Mouse (Mus musculus) adrenal gland, postnatal 4 days (tissue): ENCODE measurements around the gene Adam1a. TPM values are rescaled to one million over a fixed set of nuclear protein-coding genes. Genes with fewer than 3 reads are reported as not detected.
"Not testable (repeated sequence)": the region's sequence is repeated elsewhere in the genome, so short reads cannot be mapped to it uniquely, and the experiment has no call there.

ENCODE experiments used
- DNase-seq, 2 experiments: peaks; one replicate each; pipeline ENCODE4 v3.0.0; 2021 to 2022; ENCODE audit warnings: low spot score in 2 of 2, mixed read lengths in 2 of 2
- total RNA-seq, 2 experiments: library from RNA; stranded (reverse); gene quantifications; 2 replicates each; pipeline ENCODE4 v1.2.3; 2021

Gene Adam1a
- total RNA-seq, 2 experiments from 2014 or later, result 9.6 to 9.9 TPM

DNA sequence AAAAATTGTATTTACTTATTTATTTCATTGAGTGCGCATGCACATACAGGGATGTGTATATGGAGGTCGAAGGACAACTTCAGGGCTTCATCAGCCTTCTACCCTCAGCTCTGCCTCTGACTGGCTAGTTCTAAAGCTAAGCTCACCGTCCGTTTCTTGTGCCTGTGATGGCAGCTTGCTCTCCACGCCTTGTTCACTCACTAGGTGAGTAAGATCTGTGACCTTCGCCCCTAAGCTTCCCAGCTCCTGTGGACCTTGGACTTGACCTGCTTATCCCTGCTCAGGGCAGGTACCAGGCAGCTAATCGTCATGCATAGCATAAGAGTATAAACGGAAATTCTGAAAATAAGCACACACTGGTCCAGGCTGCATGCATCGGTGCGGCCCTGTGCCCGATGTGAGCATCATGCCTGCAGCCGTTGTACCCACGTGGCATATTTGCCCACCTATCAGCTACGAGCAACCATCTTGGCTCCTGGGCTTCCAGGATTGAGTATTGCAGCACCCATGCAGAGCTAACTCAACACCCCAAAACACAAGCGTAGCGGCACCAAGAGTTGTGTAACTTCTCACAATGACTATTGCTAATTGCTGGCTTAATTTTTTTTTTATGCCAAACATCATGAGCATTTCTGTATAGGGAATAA lies 20.9 kb upstream of the Adam1a start:
- DNase-seq, result no peak

DNA sequence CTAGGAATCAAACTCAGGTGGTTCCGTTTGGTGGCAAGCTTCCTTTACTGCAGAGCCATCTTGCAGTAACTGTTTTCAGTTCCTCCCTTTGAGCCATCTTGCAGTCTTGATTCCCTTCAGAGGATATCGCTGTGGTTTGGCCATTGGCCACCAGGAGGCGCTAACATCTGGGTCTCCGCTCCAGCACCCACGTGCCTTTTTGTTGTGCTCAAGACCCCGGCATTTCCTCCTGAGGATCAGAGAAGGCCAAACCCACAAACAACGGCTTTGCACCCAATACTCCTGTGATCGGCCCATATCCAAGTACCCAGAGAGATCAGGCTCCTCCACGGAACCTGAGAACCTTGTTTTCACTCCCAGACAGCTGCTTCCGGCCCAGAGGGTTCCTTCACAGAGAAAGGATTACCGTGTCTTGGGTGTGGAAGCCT lies 19.2 kb upstream of the Adam1a start:
- DNase-seq, result peak; percentile 80

DNA sequence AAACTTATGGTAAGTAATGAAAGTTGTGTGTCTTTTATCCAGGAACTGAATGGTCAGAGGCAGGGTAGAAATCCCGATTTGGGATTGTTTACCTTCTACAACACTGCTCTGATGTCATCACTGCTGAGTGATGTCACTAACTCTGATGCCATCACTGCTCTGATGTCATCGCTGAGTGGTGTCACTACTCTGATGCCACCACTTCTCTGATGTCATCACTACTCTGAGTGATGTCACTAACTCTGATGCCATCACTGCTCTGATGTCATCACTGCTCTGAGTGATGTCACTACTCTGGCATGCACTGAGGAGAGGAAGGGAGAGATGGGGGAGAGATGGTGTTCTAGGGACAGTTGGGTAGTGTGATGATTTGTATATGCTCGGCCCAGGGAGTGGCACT lies 17.2 kb upstream of the Adam1a start:
- DNase-seq, result no peak

DNA sequence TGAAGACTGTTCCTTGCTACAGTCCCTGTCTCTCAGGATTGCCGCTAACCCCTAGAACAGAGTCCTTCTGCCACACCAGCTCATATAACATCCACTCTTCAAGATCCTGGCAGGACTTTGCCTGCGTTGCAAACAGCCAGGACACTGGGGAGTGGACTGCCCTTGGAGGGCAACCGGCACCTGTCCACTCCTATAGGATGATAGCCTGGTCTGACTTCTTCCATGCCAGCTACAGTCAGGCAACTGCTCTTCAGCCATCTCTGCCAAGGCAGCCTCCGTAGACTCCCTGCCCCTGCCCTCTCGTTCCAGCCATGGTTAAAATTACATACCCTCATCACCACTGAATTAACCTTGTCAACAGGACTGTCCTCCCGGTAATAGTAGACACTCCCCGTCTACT lies 3.9 kb upstream of the Adam1a start:
- DNase-seq, result no peak

DNA sequence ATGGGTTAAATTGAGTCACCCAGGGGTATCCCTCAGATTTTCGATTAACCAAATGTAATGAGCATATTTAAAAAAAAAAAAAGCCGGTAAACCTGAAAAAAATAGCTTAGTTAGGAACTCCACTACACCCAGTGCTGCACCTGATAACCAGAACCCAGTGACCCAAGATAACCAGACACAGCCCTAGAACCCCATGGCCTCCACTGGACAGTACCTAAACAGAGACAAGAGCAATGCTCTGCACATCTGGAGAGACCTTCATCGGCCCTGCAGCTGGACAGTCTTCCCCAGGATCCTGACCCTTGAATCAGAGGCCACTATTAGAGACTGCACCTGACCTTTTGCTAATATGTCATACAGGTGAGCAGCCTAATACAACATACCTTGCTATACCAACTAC lies 1.8 kb upstream of the Adam1a start:
- DNase-seq, result no peak

DNA sequence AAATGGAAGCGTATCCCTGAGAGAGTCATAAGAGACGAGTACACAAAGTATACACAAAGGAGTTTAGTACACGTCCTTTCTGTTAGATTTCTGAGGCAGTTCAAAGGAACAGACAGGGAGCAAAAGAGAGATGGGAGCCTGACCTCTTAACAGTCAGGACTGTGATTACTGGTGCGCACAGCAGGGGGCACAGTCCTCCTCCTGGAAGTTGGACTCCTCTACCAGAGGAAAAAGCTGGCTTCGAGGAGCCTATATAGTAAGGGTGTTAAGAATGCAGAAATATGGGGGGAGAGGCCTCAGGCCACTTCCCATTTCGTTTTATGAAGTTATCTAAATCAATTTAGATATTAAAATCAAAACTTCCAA lies 1.2 kb upstream of the Adam1a start:
- no peak for DNase-seq

DNA sequence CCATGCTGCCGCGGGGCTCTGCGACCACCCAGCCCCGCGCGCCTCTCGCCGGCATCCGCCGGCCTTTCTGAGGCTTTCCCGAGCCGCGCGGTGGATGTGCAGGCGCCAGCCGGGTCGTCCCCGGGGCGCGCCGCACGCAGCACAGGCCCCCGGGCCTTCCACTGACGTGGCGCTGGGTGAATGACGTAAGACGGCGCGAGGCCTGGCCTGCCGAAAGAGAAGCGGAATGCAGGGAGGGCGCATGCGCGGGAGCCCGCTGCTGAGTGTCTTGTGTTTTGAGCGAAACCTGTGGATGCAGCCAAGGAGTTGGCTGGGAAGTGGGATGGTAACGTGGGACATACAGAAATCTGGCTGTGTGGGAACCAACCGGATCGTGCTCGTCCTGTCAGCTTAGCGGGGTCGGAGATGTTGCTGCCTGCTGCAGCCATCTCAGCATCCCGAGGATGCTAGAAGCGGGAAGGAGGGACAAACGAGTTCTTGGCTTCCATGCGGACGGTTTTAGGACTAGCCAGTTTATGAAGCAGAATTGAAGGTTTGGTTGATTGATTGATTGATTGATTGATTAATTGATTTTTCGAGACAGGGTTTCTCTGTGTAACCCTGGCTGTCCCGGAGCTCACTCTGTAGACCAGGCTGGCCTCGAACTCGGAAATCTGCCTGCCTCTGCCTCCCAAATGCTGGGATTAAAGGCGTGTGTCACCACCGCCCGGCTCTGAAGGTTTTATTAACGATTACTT lies 679 bp upstream of the Adam1a start, which contains the start of gene Mapkapk5:
Gene Mapkapk5, minus strand, starts transcription at position 113 of the 737 bp plus-strand sequence.
- peak; percentile 94 to 99 for DNase-seq

DNA sequence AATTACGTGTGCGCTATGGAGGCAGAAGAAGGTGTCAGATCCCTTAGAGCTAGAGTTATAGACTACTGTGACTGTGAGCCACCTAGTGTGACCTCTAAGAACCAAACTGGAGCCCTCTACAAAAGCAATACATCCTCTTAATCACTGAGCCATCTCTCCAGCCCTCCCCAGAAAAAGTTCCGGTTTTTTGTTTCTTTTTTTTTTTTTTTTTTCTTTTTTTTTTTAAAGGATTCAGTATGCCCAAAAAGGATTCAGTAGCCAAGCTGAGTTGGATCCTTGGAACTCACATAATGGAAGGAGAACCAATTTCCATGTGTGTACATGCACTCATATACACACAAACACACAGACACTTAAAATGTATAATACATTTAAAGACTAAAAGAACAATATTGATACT lies 1.9 kb downstream of the Adam1a start:
- no peak for DNase-seq

DNA sequence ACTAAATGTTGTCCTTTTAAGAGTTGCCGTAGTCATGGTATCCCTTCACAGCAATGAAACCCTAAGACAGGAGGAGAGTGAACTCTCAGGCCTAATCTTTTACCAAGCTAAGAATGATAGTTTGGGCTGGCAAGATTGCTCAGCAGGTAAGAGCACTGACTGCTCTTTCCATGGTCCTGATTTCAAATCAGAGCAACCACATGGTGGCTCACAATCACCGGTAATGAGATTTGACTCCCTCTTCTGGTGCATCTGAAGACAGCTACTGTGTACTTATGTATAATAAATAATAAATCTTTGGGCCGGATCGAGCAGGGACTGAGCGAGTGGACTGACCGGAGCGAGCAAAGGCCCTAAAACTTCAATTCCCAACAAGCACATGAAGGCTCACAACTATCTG lies 4.0 kb downstream of the Adam1a start:
- no peak for DNase-seq

DNA sequence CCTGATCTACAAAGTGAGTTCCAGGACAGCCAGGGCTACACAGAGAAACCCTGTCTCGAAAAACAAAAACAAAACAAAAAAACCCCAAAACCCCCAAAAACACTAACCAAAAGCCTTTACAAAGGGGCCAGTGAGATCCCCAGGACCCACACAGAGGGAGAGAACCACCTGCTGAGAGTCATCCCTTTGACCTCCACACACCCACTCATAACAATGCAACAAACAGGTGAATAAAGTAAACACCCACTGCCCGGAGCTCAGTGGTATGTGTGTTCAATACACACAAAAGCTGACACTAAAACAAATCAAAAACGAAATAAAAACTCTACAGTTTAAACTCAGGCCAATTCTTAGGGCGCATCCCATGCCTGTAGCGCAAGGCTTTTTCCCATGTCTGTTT lies 5.2 kb downstream of the Adam1a start:
- no peak for DNase-seq

DNA sequence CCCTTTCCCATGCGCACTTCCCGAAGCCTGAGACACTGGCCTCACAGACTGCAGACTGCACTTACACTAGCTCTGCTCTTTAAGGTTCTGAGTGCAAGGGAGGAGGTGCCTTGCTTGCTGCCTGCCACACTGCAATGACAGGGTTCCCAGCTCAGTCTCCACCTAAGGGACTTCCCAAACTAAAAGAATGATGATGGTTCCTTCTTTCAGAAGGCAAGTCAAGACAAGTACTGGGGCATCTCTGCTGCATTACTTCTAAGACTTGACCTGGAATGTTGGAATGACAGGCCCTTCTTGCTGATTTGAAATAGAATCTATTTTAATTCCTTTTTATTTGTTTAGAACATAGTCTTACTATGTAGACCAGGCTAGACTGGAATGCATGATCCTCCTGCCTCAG lies 7.7 kb downstream of the Adam1a start:
- DNase-seq, result no peak

DNA sequence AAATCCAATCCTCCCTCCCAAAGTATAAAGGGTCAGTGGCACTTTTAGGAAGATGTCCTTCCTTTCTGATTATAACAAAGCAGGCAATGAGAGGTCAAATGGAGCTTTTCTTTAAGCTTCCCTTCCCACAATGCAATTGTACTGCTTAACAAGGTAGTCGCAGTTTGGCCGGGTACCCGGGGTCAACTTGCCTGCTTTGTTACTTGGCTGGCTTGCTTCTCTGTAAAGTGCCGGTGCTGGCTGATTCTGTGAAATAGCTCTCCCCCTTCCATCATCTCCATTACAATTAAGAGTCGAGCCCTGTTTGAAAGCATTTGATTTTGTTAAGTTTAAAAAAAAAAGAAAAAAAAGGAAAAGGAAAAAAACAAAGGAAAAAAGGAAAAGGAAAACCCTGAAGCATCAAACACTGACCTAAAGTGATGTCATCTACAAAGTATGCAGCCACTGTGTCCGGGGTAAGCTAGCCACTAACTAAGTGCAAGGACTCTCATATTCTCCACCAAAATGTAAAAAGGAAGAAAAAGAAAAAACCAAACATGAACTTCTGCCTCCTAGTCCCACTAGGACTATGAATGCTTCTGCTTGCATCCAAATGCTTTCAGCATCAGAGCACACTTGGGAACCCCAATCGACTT lies 8.2 kb downstream of the Adam1a start:
- no peak for DNase-seq

DNA sequence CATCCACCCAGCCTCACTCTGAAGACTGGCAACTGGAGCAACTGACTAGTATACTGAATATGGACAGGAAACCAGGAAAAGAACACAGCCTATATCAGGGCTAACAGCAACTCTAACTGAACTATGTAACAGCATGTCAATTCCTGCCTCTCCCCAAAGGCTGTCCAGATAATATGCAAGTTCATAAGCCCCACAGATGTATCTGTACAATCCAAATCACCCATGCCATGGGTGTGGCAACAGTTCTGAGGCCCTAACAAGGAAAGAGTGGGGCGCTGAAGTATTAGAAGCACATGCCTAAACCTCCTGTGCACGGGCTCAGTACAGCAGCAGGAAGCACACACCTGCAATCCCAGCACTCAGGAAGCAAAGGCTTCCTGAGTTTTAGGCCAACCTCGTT lies 10.2 kb downstream of the Adam1a start:
- DNase-seq, result no peak

DNA sequence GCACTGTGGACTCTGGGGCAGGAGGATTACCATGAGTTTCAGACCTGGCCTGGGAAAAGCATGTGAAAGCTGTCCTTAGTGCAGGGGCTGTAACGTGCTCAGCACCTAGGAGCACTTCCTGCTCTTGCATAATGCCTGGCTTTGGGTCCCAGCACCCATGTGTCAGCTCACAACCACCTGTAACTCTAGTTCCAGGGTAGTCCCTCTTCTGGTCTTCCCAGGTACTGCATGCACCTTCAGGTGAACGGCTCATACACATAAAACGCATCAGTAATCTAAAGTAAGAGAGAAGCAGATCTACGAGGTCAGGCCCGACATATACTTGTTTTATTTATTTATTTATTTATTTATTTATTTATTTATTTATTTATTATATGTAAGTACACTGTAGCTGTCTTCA lies 10.8 kb downstream of the Adam1a start:
- DNase-seq, result no peak

DNA sequence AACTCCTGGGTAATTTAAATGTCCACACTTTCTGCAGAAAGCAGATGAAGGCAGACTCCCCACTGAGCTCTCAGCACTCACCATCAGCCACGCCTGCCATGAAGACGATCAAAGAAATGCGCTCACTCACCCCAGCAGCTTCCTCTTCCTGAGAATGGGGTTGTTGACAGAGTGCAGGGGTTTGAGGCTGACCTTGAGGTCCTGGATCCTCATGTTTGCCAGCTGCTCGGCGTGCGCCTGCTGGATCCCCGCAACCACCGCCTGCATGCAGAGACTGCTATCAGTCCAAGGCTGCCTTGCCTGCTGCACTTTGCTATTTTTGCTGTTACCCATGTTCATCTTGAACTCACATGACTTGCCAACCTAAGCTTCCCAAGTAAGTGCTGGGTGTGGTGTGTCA lies 18.3 kb downstream of the Adam1a start:
- peak in 1 of 2 experiments; percentile 7 for DNase-seq

DNA sequence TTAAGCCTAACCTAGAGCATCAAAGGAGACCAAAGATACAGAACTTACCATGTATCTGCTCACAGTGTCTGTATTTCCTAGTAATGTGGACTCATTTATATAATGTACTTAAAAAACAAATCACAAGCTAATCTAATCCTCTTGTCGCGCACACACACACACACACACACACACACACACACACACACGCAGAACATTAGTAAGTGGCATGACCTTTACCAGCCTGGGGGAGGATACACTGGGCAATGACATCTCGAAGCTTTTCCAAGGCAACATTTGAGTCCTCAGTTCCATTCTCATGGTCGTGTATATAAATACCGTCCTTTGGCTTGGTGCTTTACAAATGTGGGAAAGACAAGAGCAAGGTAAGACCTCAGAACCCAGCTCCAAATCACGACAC lies 18.8 kb downstream of the Adam1a start:
- no peak for DNase-seq

DNA sequence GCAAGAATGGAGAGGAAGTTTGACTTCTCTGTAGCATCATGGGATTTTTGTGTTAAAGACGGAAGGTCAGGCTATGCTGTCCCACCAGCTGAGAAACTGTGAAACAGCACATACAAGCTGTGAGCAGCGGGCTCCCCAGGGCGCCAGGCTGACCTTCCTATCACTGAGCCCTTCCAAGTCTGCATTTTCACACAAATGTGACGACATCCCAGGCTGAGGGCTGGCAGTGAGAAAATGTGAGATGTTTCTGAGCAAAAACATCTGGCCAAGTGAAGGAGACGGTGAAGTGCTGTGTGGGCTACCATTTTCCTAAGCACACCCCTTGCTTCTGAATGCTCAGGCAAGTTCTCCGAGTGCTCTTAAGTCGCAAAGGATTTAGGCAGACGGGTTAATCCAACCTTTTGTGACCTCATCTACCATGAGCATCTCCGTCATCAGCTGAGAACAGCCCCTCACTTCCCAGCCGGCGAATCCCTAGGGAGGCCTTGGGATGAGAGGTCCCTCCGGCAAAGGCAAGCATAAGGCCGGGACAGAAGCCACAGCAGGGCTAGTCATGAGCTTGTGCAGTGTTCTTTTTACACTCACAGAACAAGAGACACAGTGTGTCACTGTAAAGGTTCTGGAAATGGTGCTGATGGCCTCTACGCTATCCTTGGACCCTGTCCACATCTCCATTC lies 19.4 kb downstream of the Adam1a start:
- no peak for DNase-seq

DNA sequence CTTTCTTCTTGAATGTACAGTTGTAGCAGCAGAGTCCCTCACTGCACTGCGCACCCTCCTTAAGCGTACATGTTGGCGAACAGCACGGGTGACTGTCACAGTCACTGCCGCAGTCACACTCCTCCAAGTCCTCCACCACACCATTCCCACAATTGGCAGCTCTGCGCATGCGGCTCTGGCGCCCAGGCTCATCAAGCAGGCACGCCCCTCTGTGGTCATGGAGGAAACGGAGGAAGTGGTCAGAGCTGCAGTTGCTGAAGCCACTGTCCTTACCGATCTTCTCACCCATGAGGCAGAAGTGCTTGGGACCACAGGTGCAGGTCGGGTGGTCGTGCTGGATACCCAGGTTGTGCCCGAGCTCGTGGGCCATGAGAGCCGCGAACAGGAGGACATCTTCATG lies 25.5 kb downstream of the Adam1a start:
- DNase-seq, result not testable (repeated sequence)

DNA sequence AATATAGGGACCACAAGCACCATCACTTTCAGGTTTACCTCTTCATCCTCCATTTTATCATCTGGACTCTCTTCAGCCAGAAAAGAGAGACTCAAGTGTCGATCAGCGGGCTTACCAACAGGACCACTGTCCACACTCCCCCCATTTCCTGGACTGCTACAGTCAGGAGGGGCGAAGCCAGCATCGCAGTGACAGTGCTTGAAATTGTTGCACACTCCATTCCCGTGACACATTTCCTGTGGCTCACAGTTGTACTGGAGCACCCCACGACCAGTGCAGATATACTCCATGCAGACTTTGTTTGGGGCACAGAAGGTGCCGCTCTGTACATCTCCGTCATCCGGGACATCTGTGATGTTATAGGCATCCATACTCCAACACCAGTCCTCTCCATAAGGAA lies 26.3 kb downstream of the Adam1a start:
- DNase-seq, result no peak

DNA sequence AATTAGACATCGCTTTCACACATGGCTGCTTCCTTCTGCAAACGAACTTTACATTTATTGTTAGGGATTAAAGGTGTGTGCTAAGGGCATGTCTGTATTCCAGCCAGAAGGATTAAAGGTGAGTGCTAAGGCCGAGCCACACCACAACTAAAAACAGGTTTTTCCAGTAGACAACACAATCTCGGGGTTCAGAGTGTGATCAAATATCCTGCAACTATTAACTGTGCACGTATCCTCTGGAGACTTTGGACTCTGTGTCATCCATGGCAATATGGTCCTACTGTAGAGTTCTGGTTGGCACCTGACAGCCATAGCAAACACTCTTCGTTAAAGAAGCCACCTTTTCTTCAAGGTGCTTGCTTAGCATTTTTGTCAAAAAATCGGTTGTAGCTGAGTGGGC lies 35.3 kb downstream of the Adam1a start:
- DNase-seq, result no peak

DNA sequence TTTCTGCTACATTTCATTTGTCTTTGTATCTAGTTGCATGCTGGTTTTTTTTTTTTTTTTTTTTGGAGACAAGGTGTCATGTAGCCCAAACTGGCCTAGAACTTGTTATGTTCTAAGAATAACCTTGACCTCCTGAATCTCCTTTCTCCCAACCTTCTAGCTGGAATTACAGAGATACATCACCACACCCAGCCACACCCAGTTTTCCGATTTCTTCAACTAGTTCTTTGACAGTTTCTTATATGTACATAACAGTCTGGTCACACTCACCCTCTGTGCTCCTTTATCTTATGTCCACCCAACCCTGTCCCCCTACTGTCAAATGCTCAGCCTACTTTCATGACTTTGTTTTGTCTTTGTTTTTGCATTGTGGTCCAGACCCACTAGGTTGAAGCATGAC lies 38.4 kb downstream of the Adam1a start:
- DNase-seq, result no peak

DNA sequence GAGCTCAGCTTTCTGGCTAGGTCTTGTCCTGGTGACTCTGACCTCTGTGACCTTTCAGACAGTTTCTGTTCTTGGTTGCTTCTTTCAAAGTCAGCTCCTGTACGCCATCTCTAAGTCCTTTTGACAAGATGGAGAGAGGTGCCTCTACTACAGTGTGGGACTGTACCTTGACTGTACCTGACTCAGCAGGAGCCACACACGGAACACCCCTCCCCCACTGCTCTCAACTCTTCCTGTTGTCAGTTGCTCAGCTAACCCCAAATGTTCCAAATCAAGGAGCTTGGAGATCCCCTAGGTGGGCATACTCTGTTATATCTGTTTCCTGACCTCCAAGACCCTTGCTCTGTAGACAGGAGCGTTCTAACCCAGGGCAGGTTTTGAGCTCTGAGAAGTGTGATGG lies 42.1 kb downstream of the Adam1a start, which contains the start of gene Adam1b:
Gene Adam1b, minus strand, starts transcription at position 205 of the 400 bp plus-strand sequence.
- no peak for DNase-seq
